Mouse (Mus musculus) hindbrain, embryonic 16.5 days (tissue): ENCODE results near the gene Paf1. TPM values are rescaled to one million over a fixed set of nuclear protein-coding genes. Genes with fewer than 3 reads are reported as not detected.

Experiments
- ATAC-seq: fragments of 200-750 bp; cut with Nextera tagmentation; 2 replicates; pipeline ENCODE4 v1.8.0; 2017; ENCODE audit warnings: moderate TSS enrichment, moderate library complexity
- H3K27ac ChIP-seq: fragments of 300-500 bp; sonication (generic); 2 replicates; pipeline ENCODE4 v1.5.1; 2014; ENCODE audit warnings: low read depth, mild to moderate bottlenecking, control low read depth, low read length, moderate library complexity
- H3K27me3 ChIP-seq: fragments of 300-500 bp; sonication (generic); replicated peaks from 2 replicates; pipeline ENCODE4 v1.6.1; 2014; ENCODE audit warnings: low read length; ENCODE audit not compliant: control insufficient read depth, insufficient read depth
- H3K36me3 ChIP-seq: fragments of 300-500 bp; sonication (generic); 2 replicates; pipeline ENCODE4 v1.6.1; 2014; ENCODE audit warnings: mild to moderate bottlenecking, low read length, moderate library complexity, mixed read lengths; ENCODE audit not compliant: control insufficient read depth, insufficient read depth
- H3K4me1 ChIP-seq: fragments of 300-500 bp; sonication (generic); 2 replicates; pipeline ENCODE4 v1.6.1; 2014; ENCODE audit warnings: low read depth, low read length; ENCODE audit not compliant: control insufficient read depth, insufficient read depth
- H3K4me2 ChIP-seq: fragments of 300-500 bp; sonication (generic); 2 replicates; pipeline ENCODE4 v1.6.1; 2014; ENCODE audit warnings: mild to moderate bottlenecking, low read length, control low read depth, moderate library complexity
- H3K4me3 ChIP-seq: fragments of 300-500 bp; sonication (generic); 2 replicates; pipeline ENCODE4 v1.5.1; 2014; ENCODE audit warnings: mild to moderate bottlenecking, low read length, control low read depth, moderate library complexity
- H3K9ac ChIP-seq: fragments of 300-500 bp; sonication (generic); 2 replicates; pipeline ENCODE4 v1.6.1; 2014; ENCODE audit warnings: low read depth, mild to moderate bottlenecking, control low read depth, low read length, moderate library complexity
- H3K9me3 ChIP-seq: fragments of 300-500 bp; sonication (generic); 2 replicates; pipeline ENCODE4 v1.6.1; 2014; ENCODE audit warnings: mild to moderate bottlenecking, low read length, moderate library complexity; ENCODE audit not compliant: control insufficient read depth
- WGBS: fragments of 180-500 bp; shearing (Covaris S2); extraction: QIAGEN DNeasy Blood & Tissue Kit; methylation state at CpG from one replicate; pipeline ENCODE4 v1.1.7; 2014; 5-methylcytosine and 5-hydroxymethylcytosine counted together
- polyA plus RNA-seq: library from polyadenylated mRNA; unstranded; fragments of >200 nt; fragmentation: Nextera tagmentation; extraction: Ambion mirVana; gene quantifications from 2 replicates; pipeline ENCODE4 v1.2.1, GENCODE M21; 2015

Gene Paf1
- polyA plus RNA-seq, 1 experiment from 2014 or later, result 102 TPM

- H3K9me3 ChIP-seq, result no peaks in the 10 kb centered on the region
- 0% methylated on average over 16 of the region's 70 CpGs for WGBS
- H3K27ac ChIP-seq, result peak overlapping the region; percentile 77
- no peaks in the 10 kb centered on the region for H3K36me3 ChIP-seq
- peak; percentile 40 for ATAC-seq
- H3K9ac ChIP-seq, result peak overlapping the region; percentile 91
- peaks cover 34% of the 10 kb centered on the region for H3K4me1 ChIP-seq
- peak overlapping the region; percentile 86 for H3K4me2 ChIP-seq
- peak overlapping the region; percentile 88 for H3K4me3 ChIP-seq
- no peaks in the 10 kb centered on the region for H3K27me3 ChIP-seq
Observed at GRCm38 (mm10) chr7:28435660-28436259, 43.0 kb downstream of the Paf1 start.

- H3K9ac ChIP-seq, result peak overlapping the region; percentile 91
- ATAC-seq, result peak; percentile 99
- WGBS, result 0% methylated on average over 45 of the region's 64 CpGs
Observed at GRCm38 (mm10) chr7:28436271-28436904, 43.6 kb downstream of the Paf1 start.

GRCm38 (mm10) chr7:28436932-28437570 lies 44.3 kb downstream of the Paf1 start, which contains the start of gene Gmfg:
Gene Gmfg (plus strand): TSS chr7:28437447.
- Histone ChIP-seq H3K36me3 (no peaks in the 10 kb centered on the region), H3K27ac (peak within 1 kb of the TSS; percentile 82), H3K9me3 (no peaks in the 10 kb centered on the region), H3K4me2 (peak within 1 kb of the TSS; percentile 62), H3K4me1 (peaks cover 33% of the 10 kb centered on the region), H3K27me3 (no peaks in the 10 kb centered on the region), H3K9ac (peak within 1 kb of the TSS; percentile 75), H3K4me3 (peak within 1 kb of the TSS; percentile 59)
- peak; percentile 31 for ATAC-seq
- 3% methylated on average over 16 of the region's 16 CpGs for WGBS

More at GRCm38 (mm10) chr7:28436271-28436904, 43.6 kb downstream of the Paf1 start:
- Histone ChIP-seq H3K4me2 (peak overlapping the region; percentile 62), H3K4me3 (peak overlapping the region; percentile 88), H3K4me1 (peaks cover 34% of the 10 kb centered on the region), H3K9me3 (no peaks in the 10 kb centered on the region), H3K36me3 (no peaks in the 10 kb centered on the region), H3K27ac (peak overlapping the region; percentile 82), H3K27me3 (no peaks in the 10 kb centered on the region)

GRCm38 (mm10) chr7:28437964-28438363 lies 45.2 kb downstream of the Paf1 start:
- no peak overlapping the region for H3K4me3 ChIP-seq
- H3K4me2 ChIP-seq, result no peak overlapping the region
- no peaks in the 10 kb centered on the region for H3K9me3 ChIP-seq
- no peak overlapping the region for H3K9ac ChIP-seq
- no peak overlapping the region for H3K27ac ChIP-seq
- ATAC-seq, result no peak
- no peaks in the 10 kb centered on the region for H3K27me3 ChIP-seq
- no peaks in the 10 kb centered on the region for H3K36me3 ChIP-seq
- H3K4me1 ChIP-seq, result peaks cover 24% of the 10 kb centered on the region

- 90% methylated on average over 2 of the region's 2 CpGs for WGBS
- Histone ChIP-seq H3K9ac (no peak overlapping the region), H3K27ac (no peak overlapping the region), H3K9me3 (no peaks in the 10 kb centered on the region), H3K4me3 (no peak overlapping the region), H3K36me3 (no peaks in the 10 kb centered on the region), H3K27me3 (no peaks in the 10 kb centered on the region), H3K4me2 (no peak overlapping the region), H3K4me1 (peaks cover 16% of the 10 kb centered on the region)
- ATAC-seq, result no peak
Observed at GRCm38 (mm10) chr7:28438771-28439170, 46.0 kb downstream of the Paf1 start.

- H3K9me3 ChIP-seq, result no peaks in the 10 kb centered on the region
Observed at GRCm38 (mm10) chr7:28440739-28441138, 48.0 kb downstream of the Paf1 start.

GRCm38 (mm10) chr7:28441776-28442485 lies 49.2 kb downstream of the Paf1 start:
- Histone ChIP-seq H3K4me3 (no peak overlapping the region), H3K4me2 (no peak overlapping the region), H3K9me3 (no peaks in the 10 kb centered on the region), H3K27me3 (peaks cover 2% of the 10 kb centered on the region; the same call in 1 of the 2 replicates), H3K36me3 (no peaks in the 10 kb centered on the region), H3K9ac (no peak overlapping the region), H3K4me1 (no peaks in the 10 kb centered on the region), H3K27ac (no peak overlapping the region)
- no peak for ATAC-seq
- 90% methylated on average over 12 of the region's 14 CpGs for WGBS

More at GRCm38 (mm10) chr7:28440739-28441138, 48.0 kb downstream of the Paf1 start:
- Histone ChIP-seq H3K4me3 (no peak overlapping the region), H3K27ac (no peak overlapping the region), H3K4me2 (no peak overlapping the region), H3K9ac (no peak overlapping the region), H3K36me3 (no peaks in the 10 kb centered on the region), H3K27me3 (no peaks in the 10 kb centered on the region), H3K4me1 (no peaks in the 10 kb centered on the region)
- ATAC-seq, result no peak
- 64% methylated on average over 2 of the region's 2 CpGs for WGBS

GRCm38 (mm10) chr7:28442688-28443087 lies 49.9 kb downstream of the Paf1 start:
- no peak overlapping the region for H3K4me3 ChIP-seq
- H3K36me3 ChIP-seq, result no peaks in the 10 kb centered on the region
- H3K9ac ChIP-seq, result no peak overlapping the region
- peaks cover 5% of the 10 kb centered on the region for H3K4me1 ChIP-seq
- H3K9me3 ChIP-seq, result no peaks in the 10 kb centered on the region
- H3K27ac ChIP-seq, result no peak overlapping the region
- ATAC-seq, result no peak
- no peak overlapping the region for H3K4me2 ChIP-seq
- 52% methylated on average over 4 of the region's 4 CpGs for WGBS
- peaks cover 2% of the 10 kb centered on the region; the same call in 1 of the 2 replicates for H3K27me3 ChIP-seq
